Mouse (Mus musculus) hindbrain, embryonic 15.5 days (tissue): ENCODE data around the gene Vmn1r1. TPM values are rescaled to one million over a fixed set of nuclear protein-coding genes. Genes with fewer than 3 reads are reported as not detected.
"Not testable (repeated sequence)": the region's sequence is repeated elsewhere in the genome, so short reads cannot be mapped to it uniquely, and the experiment has no call there.

Experiments
- ATAC-seq: fragments of 200-750 bp; cut with Nextera tagmentation; 2 replicates; pipeline ENCODE4 v1.8.0; 2017; ENCODE audit warnings: low read depth, moderate number of reproducible peaks, moderate TSS enrichment; ENCODE audit not compliant: low FRiP score
- H3K27ac ChIP-seq: fragments of 300-500 bp; sonication (generic); replicated peaks from 2 replicates; pipeline ENCODE4 v1.5.1; 2015; ENCODE audit warnings: mild to moderate bottlenecking, inconsistent platforms
- H3K27me3 ChIP-seq: fragments of 300-500 bp; sonication (generic); 2 replicates; pipeline ENCODE4 v1.6.1; 2015; ENCODE audit warnings: control low read depth, inconsistent platforms
- H3K36me3 ChIP-seq: fragments of 300-500 bp; sonication (generic); 2 replicates; pipeline ENCODE4 v1.6.1; 2015; ENCODE audit warnings: control low read depth, inconsistent platforms
- H3K4me1 ChIP-seq: fragments of 300-500 bp; sonication (generic); replicated peaks from 2 replicates; pipeline ENCODE4 v1.6.1; 2015; ENCODE audit warnings: control low read depth, inconsistent platforms
- H3K4me2 ChIP-seq: fragments of 300-500 bp; sonication (generic); 2 replicates; pipeline ENCODE4 v1.6.1; 2015; ENCODE audit warnings: moderate library complexity, mild to moderate bottlenecking, inconsistent platforms
- H3K4me3 ChIP-seq: fragments of 300-500 bp; sonication (generic); 2 replicates; pipeline ENCODE4 v1.5.1; 2015; ENCODE audit warnings: mild to moderate bottlenecking, inconsistent platforms
- H3K9ac ChIP-seq: fragments of 300-500 bp; sonication (generic); 2 replicates; pipeline ENCODE4 v1.6.1; 2015; ENCODE audit warnings: inconsistent platforms
- H3K9me3 ChIP-seq: fragments of 300-500 bp; sonication (generic); 2 replicates; pipeline ENCODE4 v1.6.1; 2016; ENCODE audit warnings: control low read depth, inconsistent platforms
- WGBS: fragments of 180-500 bp; shearing (Covaris S2); methylation state at CpG from one replicate; pipeline ENCODE4 v1.1.7; 2015; 5-methylcytosine and 5-hydroxymethylcytosine counted together
- polyA plus RNA-seq: library from polyadenylated mRNA; unstranded; fragments of >200 nt; fragmentation: Nextera tagmentation; extraction: Ambion mirVana; gene quantifications from 2 replicates; pipeline ENCODE4 v1.2.1, GENCODE M21; 2015

Vmn1r1 gene
- polyA plus RNA-seq = not detected in 2 replicates

GRCm38 (mm10) chr1:182164386-182164785 is at the start of gene Vmn1r1:
TSS of gene Vmn1r1 (minus strand) at chr1:182164486.
- 87% methylated on average over 7 of the region's 7 CpGs for WGBS
- Histone ChIP-seq H3K36me3 (no peaks in the 10 kb centered on the region), H3K4me2 (no peak within 1 kb of the TSS), H3K27me3 (no peaks in the 10 kb centered on the region), H3K4me3 (no peak within 1 kb of the TSS), H3K9me3 (no peaks in the 10 kb centered on the region), H3K9ac (no peak within 1 kb of the TSS), H3K4me1 (no peaks in the 10 kb centered on the region), H3K27ac (no peak within 1 kb of the TSS)
- no peak for ATAC-seq

DNA sequence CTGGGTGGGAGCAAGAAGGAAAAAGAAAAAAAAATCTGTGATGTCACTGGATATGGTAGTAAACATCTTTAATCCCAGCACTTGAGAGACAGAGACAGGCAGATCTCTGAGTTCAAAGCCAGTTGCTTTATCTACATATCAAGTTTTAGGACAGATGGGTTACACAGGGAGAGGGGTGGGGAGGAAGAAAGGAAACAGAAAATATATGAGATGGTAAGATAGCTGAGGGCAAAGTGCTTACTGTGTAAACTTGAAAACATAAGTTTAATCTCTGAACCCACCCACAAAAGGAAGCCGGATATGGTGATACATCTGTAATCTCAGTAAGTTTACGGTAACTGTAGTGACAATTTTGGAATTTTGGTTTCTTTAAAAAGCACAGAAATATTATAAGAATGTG is 46.0 kb upstream of the Vmn1r1 start:
- WGBS = 91% methylated on average over 2 of the region's 2 CpGs
- no peaks in the 10 kb centered on the region for H3K9me3 ChIP-seq

GRCm38 (mm10) chr1:182192581-182192980 is 28.3 kb upstream of the Vmn1r1 start:
- 77% methylated on average over 1 of the region's 1 CpGs for WGBS
- no peak for ATAC-seq
- Histone ChIP-seq H3K27me3 (no peaks in the 10 kb centered on the region), H3K4me3 (no peak overlapping the region), H3K4me1 (no peaks in the 10 kb centered on the region), H3K4me2 (no peak overlapping the region), H3K9ac (no peak overlapping the region), H3K36me3 (no peaks in the 10 kb centered on the region), H3K27ac (no peak overlapping the region), H3K9me3 (no peaks in the 10 kb centered on the region)

More for the DNA sequence above, 46.0 kb upstream of the Vmn1r1 start:
- Histone ChIP-seq H3K27me3 (no peaks in the 10 kb centered on the region), H3K9ac (no peak overlapping the region), H3K27ac (no peak overlapping the region), H3K36me3 (no peaks in the 10 kb centered on the region), H3K4me2 (no peak overlapping the region), H3K4me1 (no peaks in the 10 kb centered on the region), H3K4me3 (no peak overlapping the region)
- ATAC-seq = no peak

DNA sequence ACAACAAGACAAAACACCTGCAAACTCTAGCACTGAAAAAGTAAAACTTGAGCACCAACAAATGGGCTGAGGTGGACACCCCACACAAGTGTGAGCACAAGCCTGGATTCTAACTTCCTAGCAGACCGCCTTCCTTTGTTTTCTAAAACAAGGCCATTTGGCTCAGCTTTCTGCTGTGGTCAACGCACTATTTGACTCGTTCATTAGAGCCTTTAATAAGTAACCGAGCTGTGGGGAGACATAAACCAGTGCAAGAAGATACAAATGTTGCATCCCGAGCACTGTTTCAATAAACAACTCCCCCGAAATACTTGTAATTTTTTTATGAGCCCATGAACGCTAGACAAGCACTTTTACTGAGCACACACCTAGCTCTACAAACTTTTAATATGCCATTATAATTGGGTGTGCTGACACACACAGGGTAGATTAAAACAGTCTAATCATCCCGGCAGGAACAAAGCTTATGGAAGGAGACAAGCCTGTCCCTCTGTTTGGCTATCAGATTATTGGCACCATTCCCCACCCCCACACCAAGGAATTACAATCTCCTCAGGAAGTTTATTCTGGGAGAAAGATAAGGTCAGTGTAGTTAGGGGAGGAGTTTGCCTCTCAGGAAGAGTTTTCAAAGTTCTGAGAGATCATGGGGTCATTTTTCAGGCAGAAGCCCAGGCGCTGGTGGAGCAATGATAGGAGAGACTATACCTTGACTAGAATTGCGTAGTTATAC is 27.7 kb upstream of the Vmn1r1 start:
- Histone ChIP-seq H3K36me3 (no peaks in the 10 kb centered on the region), H3K9me3 (no peaks in the 10 kb centered on the region), H3K9ac (no peak overlapping the region), H3K4me1 (no peaks in the 10 kb centered on the region), H3K4me3 (no peak overlapping the region), H3K4me2 (no peak overlapping the region), H3K27ac (no peak overlapping the region), H3K27me3 (no peaks in the 10 kb centered on the region)
- 82% methylated on average over 10 of the region's 10 CpGs for WGBS
- no peak for ATAC-seq

DNA sequence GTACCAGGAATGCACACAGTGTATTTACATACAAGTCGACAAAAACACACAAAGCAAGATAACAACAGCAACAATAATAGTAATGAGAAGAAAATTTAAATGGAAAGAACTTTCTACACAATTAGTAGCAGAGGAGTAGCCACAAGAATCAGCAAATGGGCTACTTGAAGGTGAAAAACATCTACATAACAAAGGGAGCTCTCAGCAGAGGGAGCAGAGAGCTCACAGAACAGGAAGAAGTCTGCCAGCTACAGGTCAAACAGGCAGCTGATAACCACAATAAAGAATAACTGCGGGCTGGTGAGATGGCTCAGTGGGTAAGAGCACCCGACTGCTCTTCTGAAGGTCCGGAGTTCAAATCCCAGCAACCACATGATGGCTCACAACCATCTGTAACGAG is 26.9 kb upstream of the Vmn1r1 start:
- Histone ChIP-seq H3K4me2 (no peak overlapping the region), H3K36me3 (no peaks in the 10 kb centered on the region), H3K9ac (no peak overlapping the region), H3K27me3 (no peaks in the 10 kb centered on the region), H3K27ac (no peak overlapping the region), H3K4me1 (no peaks in the 10 kb centered on the region), H3K4me3 (no peak overlapping the region), H3K9me3 (no peaks in the 10 kb centered on the region)
- no peak for ATAC-seq
- 68% methylated on average over 5 of the region's 5 CpGs for WGBS

DNA sequence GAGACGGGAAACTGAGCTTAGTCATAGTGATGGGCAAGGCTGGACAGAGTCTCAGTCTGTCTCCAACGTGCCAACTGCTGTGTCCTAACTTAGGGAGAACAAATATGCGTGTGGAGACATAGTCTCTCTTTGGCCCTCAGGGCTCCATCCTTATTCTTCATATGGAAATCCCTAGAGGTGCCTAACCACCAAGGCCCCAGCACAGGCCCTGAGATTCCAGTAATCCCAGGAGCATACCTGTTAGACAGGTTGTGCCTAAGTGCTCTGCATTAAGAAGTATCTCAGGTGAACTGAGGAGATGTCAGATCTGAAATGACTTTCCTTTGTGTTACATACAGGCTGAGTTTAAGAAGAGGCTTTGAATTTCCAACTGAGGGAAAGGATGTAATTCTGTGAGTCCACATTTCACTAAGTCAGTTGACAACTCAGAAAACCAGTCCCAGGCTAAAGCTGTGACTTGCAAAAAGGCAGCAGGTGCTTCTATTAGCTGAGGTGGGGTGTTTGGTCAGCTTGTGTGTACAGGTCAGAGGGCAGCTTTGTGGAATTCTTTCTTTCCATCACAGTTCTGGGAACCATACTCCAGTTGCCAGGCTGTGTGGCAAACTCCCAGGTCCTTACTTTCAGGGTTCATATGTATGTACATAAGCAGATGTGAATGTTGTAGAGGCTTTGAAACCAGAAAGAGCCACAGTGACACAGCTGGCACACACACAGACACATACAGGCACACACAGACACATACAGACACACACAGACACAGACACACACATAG is 25.6 kb upstream of the Vmn1r1 start:
- 71% methylated on average over 3 of the region's 3 CpGs for WGBS
- Histone ChIP-seq H3K4me3 (no peak overlapping the region), H3K4me1 (no peaks in the 10 kb centered on the region), H3K9ac (no peak overlapping the region), H3K36me3 (no peaks in the 10 kb centered on the region), H3K27me3 (no peaks in the 10 kb centered on the region), H3K4me2 (no peak overlapping the region), H3K9me3 (no peaks in the 10 kb centered on the region), H3K27ac (no peak overlapping the region)
- no peak for ATAC-seq

GRCm38 (mm10) chr1:182182449-182182848 is 18.2 kb upstream of the Vmn1r1 start:
- not testable (repeated sequence) for H3K9me3 ChIP-seq, H3K27me3 ChIP-seq, H3K4me3 ChIP-seq, H3K27ac ChIP-seq, H3K36me3 ChIP-seq, H3K9ac ChIP-seq, ATAC-seq, H3K4me1 ChIP-seq, H3K4me2 ChIP-seq
- 70% methylated on average over 4 of the region's 4 CpGs for WGBS

DNA sequence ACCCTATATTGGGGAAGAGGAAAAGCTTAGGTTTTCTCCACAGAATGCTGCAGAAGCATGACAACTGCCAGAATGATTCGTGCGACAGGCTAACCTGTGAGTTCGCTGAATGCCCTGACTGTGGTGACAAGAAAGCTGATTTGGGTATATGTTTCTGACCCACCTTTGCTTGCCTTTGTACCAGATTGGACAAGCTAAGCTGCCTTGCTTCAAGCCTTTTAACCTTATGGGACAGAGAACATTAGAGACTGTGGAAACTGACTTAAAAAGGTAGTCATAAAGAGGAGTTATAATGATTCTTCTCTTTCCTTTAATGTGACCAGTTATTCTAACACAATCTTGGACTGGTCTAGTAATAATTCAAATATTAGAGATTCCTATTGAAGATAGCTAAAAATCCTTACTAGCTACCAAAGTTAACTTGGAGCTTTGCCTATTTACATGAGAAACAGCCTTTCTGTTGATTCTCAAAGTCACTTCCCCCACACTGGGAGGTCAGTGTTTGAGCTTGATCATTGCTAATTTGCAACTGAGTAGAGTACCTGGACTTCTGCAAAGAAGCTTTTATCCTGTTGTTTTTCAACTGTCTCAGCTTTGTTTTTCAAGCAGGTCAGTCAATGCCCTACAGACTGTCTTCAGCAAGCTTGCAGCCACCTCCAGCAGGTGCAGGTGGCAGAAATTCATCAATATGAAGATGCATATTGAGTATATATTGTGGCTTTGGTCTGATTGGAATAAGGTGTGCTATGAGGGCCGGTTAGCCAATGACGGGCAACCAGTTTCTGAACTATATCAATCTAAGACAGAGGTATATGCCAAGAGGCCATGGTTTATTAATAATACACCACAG is 17.4 kb upstream of the Vmn1r1 start:
- no peak overlapping the region for H3K4me3 ChIP-seq
- no peaks in the 10 kb centered on the region for H3K36me3 ChIP-seq
- H3K4me2 ChIP-seq = no peak overlapping the region
- no peaks in the 10 kb centered on the region for H3K9me3 ChIP-seq
- ATAC-seq = no peak
- no peak overlapping the region for H3K9ac ChIP-seq
- no peaks in the 10 kb centered on the region for H3K4me1 ChIP-seq
- no peak overlapping the region for H3K27ac ChIP-seq
- 64% methylated on average over 5 of the region's 5 CpGs for WGBS
- H3K27me3 ChIP-seq = no peaks in the 10 kb centered on the region

DNA sequence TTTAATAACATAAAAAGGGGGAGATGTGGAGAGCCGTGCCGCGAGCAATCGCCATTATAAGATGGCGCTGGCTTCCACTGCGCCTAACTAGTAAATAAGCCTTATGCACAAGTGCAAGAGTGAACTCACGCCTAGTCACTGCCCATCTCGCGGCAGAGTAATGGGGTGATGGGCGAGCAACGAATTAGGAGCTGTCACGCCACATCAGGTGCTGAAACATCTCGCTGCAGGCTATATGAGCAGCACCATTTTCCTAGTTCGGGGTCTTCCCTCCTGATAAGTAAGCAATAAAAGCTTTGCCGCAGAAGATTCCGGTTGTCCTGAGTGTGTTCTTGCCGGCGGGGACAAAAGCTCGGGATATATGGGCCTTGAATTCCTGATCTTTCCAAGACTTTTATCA is 12.7 kb upstream of the Vmn1r1 start:
- H3K9me3 ChIP-seq, H3K36me3 ChIP-seq, H3K4me3 ChIP-seq, H3K4me1 ChIP-seq, ATAC-seq, H3K27me3 ChIP-seq, H3K9ac ChIP-seq, H3K4me2 ChIP-seq, H3K27ac ChIP-seq: not testable (repeated sequence)
- WGBS = 93% methylated on average over 19 of the region's 19 CpGs

DNA sequence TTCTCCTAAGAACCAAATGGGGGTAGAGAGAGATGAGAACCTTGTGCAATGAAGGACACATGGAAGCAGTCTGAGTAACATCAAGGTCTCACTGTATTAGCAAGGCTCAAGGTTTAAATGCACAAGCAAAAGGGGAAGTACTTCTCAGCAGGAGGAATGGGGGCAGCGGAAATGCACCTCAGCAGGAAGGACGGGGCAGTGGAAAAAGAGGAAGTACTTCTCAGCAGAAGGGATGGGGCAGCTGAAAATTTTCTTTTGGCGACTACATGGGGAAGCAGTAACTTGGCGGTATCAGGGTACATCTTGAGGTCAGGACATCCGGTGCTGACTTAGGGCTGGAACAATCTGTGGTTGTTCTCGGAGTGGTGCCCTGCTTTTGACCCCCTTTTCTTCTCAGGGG is 5.9 kb upstream of the Vmn1r1 start:
- H3K27me3 ChIP-seq, H3K36me3 ChIP-seq, H3K4me3 ChIP-seq, ATAC-seq, H3K9me3 ChIP-seq, H3K4me2 ChIP-seq, H3K27ac ChIP-seq, H3K4me1 ChIP-seq, H3K9ac ChIP-seq: not testable (repeated sequence)
- WGBS = 85% methylated on average over 6 of the region's 6 CpGs

- H3K9ac ChIP-seq = no peak overlapping the region
- no peak overlapping the region for H3K4me2 ChIP-seq
- no peak overlapping the region for H3K27ac ChIP-seq
- 20% methylated on average over 5 of the region's 5 CpGs for WGBS
- no peaks in the 10 kb centered on the region for H3K9me3 ChIP-seq
- no peak overlapping the region for H3K4me3 ChIP-seq
- H3K36me3 ChIP-seq = no peaks in the 10 kb centered on the region
- H3K4me1 ChIP-seq = no peaks in the 10 kb centered on the region
- ATAC-seq = no peak
- no peaks in the 10 kb centered on the region for H3K27me3 ChIP-seq
These were observed 1.3 kb downstream of the Vmn1r1 start for GRCm38 (mm10) chr1:182162951-182163350.

DNA sequence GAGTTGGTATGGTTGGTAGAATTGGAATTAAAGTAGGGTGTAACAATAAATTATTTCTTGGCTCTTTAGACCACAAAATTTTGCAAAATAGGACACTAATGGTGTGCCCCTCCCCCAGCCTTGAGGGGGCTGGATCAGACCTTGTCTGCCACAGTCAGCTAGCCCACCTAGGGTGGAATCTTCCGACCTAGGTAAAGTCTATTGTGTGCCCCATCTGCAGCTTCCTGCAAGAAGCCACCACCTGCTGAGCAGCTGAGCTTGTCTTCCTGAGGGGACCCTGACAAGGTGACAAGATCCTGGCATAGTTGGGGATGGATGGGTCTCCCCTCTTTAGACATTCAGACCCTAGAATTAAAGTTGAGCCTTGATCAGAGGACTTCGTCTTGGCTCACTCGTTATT is 4.7 kb downstream of the Vmn1r1 start:
- Histone ChIP-seq H3K27me3 (no peaks in the 10 kb centered on the region), H3K36me3 (no peaks in the 10 kb centered on the region), H3K9me3 (no peaks in the 10 kb centered on the region), H3K27ac (no peak overlapping the region), H3K4me3 (no peak overlapping the region), H3K9ac (no peak overlapping the region), H3K4me2 (no peak overlapping the region), H3K4me1 (no peaks in the 10 kb centered on the region)
- WGBS = 70% methylated on average over 3 of the region's 3 CpGs
- no peak for ATAC-seq
